Mouse (Mus musculus): ENCODE measurements around the gene Tmem91.
A peak's percentile ranks its signal among the peaks of the same experiment; 100 is the strongest.

DNA sequence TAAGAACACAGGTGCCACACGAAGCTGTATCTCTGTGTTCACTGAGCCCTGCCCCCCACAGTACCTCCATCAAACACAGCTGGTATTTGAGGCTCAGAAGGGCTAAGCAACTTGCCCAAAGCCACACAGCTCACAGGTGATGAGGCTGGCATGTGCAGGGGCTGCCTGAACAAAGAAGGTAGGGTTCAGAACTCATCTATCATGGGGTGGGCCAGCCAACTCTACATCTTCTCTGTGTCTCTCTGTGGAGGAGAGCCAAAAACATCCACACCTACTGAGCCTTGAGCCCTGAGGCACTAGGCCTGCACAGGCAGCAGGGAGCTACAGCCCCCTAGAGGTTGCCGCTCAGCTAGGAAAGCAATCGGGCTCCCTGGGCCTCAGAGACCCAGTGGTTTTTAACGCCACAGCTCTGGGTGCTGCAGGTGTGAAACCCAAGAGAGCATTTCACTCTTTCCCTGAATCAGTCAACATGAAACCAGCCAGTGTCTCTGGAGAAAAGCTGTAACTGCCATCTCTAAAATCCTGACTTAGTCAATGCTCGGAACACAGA is 27.3 kb downstream of the Tmem91 start:
- peak; percentile 27 for TF ChIP-seq CTCF (IDR thresholded peaks at IDR 0.05; ENCODE audit: insufficient read depth, low read length)
- no peak for TF ChIP-seq POLR2A (IDR thresholded peaks at IDR 0.05; ENCODE audit: borderline replicate concordance, extremely low read depth, low read depth, low read length)

Measured in lung, adult 2 months (tissue).